Mouse (Mus musculus) MEL (cell line): ENCODE results near the gene Rgma.

Experiments
- CTCF ChIP-seq, 3 experiments: IDR thresholded peaks in 2 of 3; conservative IDR thresholded peaks in 1 of 3; 2 replicates each; pipeline ENCODE4 v1.5.1; 2011 to 2012; ENCODE audit warnings: low read length in 3 of 3, low read depth in 2 of 3, mild to moderate bottlenecking in 2 of 3, improper control_type of control experiment in 1 of 3, inconsistent platforms in 1 of 3, mixed read lengths in 1 of 3, moderate library complexity in 1 of 3; ENCODE audit not compliant: control insufficient read depth in 1 of 3, insufficient read depth in 1 of 3, poor library complexity in 1 of 3, severe bottlenecking in 1 of 3
- E2F4 ChIP-seq: IDR thresholded peaks from 2 replicates; pipeline ENCODE4 v1.6.1; 2011; ENCODE audit warnings: low read depth, low read length, improper control_type of control experiment, borderline replicate concordance
- EP300 ChIP-seq, 2 experiments: IDR thresholded peaks; 2 replicates each; pipeline ENCODE4 v1.6.1; 2011; ENCODE audit warnings: improper control_type of control experiment in 2 of 2, low read length in 2 of 2, low read depth in 1 of 2, mild to moderate bottlenecking in 1 of 2
- GATA1 ChIP-seq: IDR thresholded peaks from 2 replicates; pipeline ENCODE4 v1.6.1; 2011; ENCODE audit warnings: low read depth, low read length, improper control_type of control experiment
- HCFC1 ChIP-seq: IDR thresholded peaks from 2 replicates; pipeline ENCODE4 v1.6.1; 2012; ENCODE audit warnings: low read depth, mild to moderate bottlenecking, inconsistent platforms, low read length, improper control_type of control experiment, moderate library complexity
- MXI1 ChIP-seq: IDR thresholded peaks from 2 replicates; pipeline ENCODE4 v1.6.1; 2011; ENCODE audit warnings: mild to moderate bottlenecking, low read depth, low read length, improper control_type of control experiment
- NELFE ChIP-seq: IDR thresholded peaks from 2 replicates; pipeline ENCODE4 v1.6.1; 2011; ENCODE audit warnings: low read depth, low read length, improper control_type of control experiment
- POLR2A ChIP-seq, 2 experiments: IDR thresholded peaks; 2 replicates each; pipeline ENCODE4 v1.6.1; 2011 to 2012; ENCODE audit warnings: low read length in 2 of 2, mild to moderate bottlenecking in 2 of 2, control low read depth in 1 of 2, improper control_type of control experiment in 1 of 2, low read depth in 1 of 2, moderate library complexity in 1 of 2; ENCODE audit not compliant: control insufficient read depth in 1 of 2, insufficient read depth in 1 of 2, poor library complexity in 1 of 2
- TAL1 ChIP-seq: IDR thresholded peaks from 2 replicates; pipeline ENCODE4 v1.6.1; 2012; ENCODE audit warnings: mild to moderate bottlenecking, inconsistent platforms, low read length, moderate library complexity, mixed read lengths
- TCF12 ChIP-seq: IDR thresholded peaks from 2 replicates; pipeline ENCODE4 v1.6.1; 2014; ENCODE audit warnings: low read depth, mild to moderate bottlenecking, inconsistent platforms, low read length, improper control_type of control experiment, moderate library complexity
- UBTF ChIP-seq: IDR thresholded peaks from 2 replicates; pipeline ENCODE4 v1.6.1; 2012; ENCODE audit warnings: low read depth, mild to moderate bottlenecking, inconsistent platforms, low read length, improper control_type of control experiment, moderate library complexity, borderline replicate concordance; ENCODE audit not compliant: insufficient read depth
- USF1 ChIP-seq: IDR thresholded peaks from 2 replicates; pipeline ENCODE4 v1.6.1; 2014; ENCODE audit warnings: low read depth, mild to moderate bottlenecking, inconsistent platforms, low read length, improper control_type of control experiment, moderate library complexity

DNA sequence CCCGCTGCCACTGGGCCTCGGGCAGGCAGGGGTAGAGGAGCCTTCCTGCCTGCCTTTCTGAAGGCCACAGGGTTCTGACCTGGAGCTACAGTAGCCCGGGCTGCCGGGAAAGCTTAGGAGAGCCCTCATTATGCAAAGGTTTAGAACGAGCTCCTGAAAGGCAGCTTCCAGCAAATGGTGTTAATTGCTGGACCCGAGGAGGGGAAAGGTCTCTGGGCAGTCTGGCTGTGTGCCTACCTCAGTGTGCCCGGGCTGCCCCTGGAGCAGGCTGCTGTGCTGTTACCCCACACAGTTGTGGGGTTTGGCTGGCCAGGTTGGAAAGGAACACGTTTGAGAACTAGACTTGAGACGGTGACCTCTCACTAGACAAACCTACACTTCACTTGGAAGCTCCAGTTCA, 14.1 kb downstream of the Rgma start:
- no peak for TF ChIP-seq GATA1
- no peak for TF ChIP-seq CTCF (IDR thresholded peaks at IDR 0.05 in 2 of 3, conservative IDR thresholded peaks at IDR 0.05 in 1 of 3; ENCODE audit: control insufficient read depth in 1 of 3, insufficient read depth in 1 of 3, low read depth in 2 of 3, low read length in 3 of 3, poor library complexity in 1 of 3, severe bottlenecking in 1 of 3)
- no peak for TF ChIP-seq MXI1
- TF ChIP-seq UBTF = no peak
- no peak for TF ChIP-seq TAL1
- TF ChIP-seq TCF12 = no peak
- no peak for TF ChIP-seq HCFC1
- no peak for TF ChIP-seq NELFE
- no peak for TF ChIP-seq E2F4
- TF ChIP-seq USF1 = no peak
- no peak for TF ChIP-seq POLR2A (IDR thresholded peaks at IDR 0.05; ENCODE audit: control insufficient read depth in 1 of 2, insufficient read depth in 1 of 2, low read depth in 1 of 2, low read length in 2 of 2, poor library complexity in 1 of 2)
- no peak for TF ChIP-seq EP300 (IDR thresholded peaks at IDR 0.05; ENCODE audit: low read depth in 1 of 2, low read length in 2 of 2)
